Mouse (Mus musculus) embryonic facial prominence, embryonic 11.5 days (tissue): ENCODE measurements at regions not wholly inside any gene's neighbourhood (a gene's known extent, or its start where the extent isn't known, plus 50 kb on each side); places are given as distances from the start of the nearest gene placed in this dataset.

Experiments used
- ATAC-seq: fragments of 200-750 bp; cut with Nextera tagmentation; replicated peaks from 2 replicates; pipeline ENCODE4 v1.8.0; 2017; ENCODE audit warnings: low read depth; ENCODE audit not compliant: insufficient number of reproducible peaks, low FRiP score, low TSS enrichment
- DNase-seq: peaks from one replicate; pipeline ENCODE4 v3.0.0-alpha.2; 2015; ENCODE audit warnings: low spot score
- H3K27ac ChIP-seq: fragments of 300-500 bp; sonication (generic); replicated peaks from 2 replicates; pipeline ENCODE4 v1.5.1; 2014; ENCODE audit warnings: mild to moderate bottlenecking, low read depth, low read length, control low read depth
- H3K27me3 ChIP-seq: fragments of 300-500 bp; sonication (generic); 2 replicates; pipeline ENCODE4 v1.6.1; 2014; ENCODE audit warnings: mild to moderate bottlenecking, low read length, moderate library complexity, mixed read lengths; ENCODE audit not compliant: control insufficient read depth, insufficient read depth
- H3K36me3 ChIP-seq: fragments of 300-500 bp; sonication (generic); replicated peaks from 2 replicates; pipeline ENCODE4 v1.6.1; 2014; ENCODE audit warnings: low read depth, mild to moderate bottlenecking, low read length, moderate library complexity, mixed read lengths; ENCODE audit not compliant: control insufficient read depth, insufficient read depth
- H3K4me1 ChIP-seq: fragments of 300-500 bp; sonication (generic); 2 replicates; pipeline ENCODE4 v1.6.1; 2014; ENCODE audit warnings: low read length, mixed read lengths; ENCODE audit not compliant: control insufficient read depth, insufficient read depth
- H3K4me2 ChIP-seq: fragments of 300-500 bp; sonication (generic); 2 replicates; pipeline ENCODE4 v1.6.1; 2014; ENCODE audit warnings: low read depth, mild to moderate bottlenecking, control low read depth, low read length, moderate library complexity
- H3K4me3 ChIP-seq: fragments of 300-500 bp; sonication (generic); 2 replicates; pipeline ENCODE4 v1.5.1; 2014; ENCODE audit warnings: low read depth, low read length, control low read depth
- H3K9ac ChIP-seq: fragments of 300-500 bp; sonication (generic); replicated peaks from 2 replicates; pipeline ENCODE4 v1.6.1; 2014; ENCODE audit warnings: mild to moderate bottlenecking, control low read depth, low read length
- H3K9me3 ChIP-seq: fragments of 300-500 bp; sonication (generic); replicated peaks from 2 replicates; pipeline ENCODE4 v1.6.1; 2016; ENCODE audit warnings: mild to moderate bottlenecking, low read length, inconsistent platforms, mixed read lengths; ENCODE audit not compliant: control insufficient read depth
- WGBS: fragments of 180-500 bp; shearing (Covaris S2); extraction: QIAGEN DNeasy Blood & Tissue Kit; methylation state at CpG from one replicate; pipeline ENCODE4 v1.1.7; 2014; 5-methylcytosine and 5-hydroxymethylcytosine counted together

DNA sequence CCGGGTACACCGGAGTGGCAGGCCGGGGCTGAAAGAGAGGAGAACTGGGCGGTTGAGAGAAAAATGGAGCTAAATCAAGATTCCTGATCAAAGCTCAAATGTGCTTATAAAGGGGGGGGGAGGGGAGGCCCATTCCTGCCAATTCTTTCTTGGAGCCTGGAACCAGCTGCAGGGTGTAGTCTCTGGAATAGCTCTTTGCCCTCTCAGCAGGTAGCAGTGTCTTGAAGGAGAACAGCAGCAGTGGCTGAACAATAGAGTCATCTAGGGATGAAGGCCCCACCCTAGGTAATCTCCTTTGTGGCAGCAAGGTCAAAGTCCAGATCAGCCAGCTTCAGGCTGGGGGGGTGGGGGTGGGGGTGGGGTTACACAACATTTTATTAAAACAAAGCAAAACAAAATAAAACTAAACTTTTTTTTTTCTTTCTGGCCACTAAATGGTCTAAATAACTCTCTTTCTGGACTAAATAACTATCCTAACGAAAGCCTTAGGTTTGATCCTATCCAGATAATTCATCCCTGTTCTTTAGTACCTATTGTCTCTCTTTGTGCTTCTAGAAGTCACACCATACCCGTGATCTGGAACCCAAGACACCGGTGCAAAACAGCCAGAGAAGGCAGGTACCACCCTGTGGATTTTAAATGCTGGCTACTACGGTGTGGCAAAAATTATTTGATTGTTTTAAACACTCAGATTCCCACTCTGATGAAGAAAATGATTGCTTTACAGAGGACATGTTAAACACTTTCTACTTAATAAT, 120.5 kb upstream of the B430218F22Rik start:
- Histone ChIP-seq H3K4me1 (no peaks in the 10 kb centered on the region), H3K4me2 (no peak overlapping the region), H3K4me3 (no peak overlapping the region), H3K36me3 (no peaks in the 10 kb centered on the region), H3K9me3 (no peaks in the 10 kb centered on the region), H3K9ac (no peak overlapping the region), H3K27ac (no peak overlapping the region), H3K27me3 (no peaks in the 10 kb centered on the region)
- DNase-seq (no peak), ATAC-seq (no peak)
- 79% methylated on average over 8 of the region's 8 CpGs for WGBS

DNA sequence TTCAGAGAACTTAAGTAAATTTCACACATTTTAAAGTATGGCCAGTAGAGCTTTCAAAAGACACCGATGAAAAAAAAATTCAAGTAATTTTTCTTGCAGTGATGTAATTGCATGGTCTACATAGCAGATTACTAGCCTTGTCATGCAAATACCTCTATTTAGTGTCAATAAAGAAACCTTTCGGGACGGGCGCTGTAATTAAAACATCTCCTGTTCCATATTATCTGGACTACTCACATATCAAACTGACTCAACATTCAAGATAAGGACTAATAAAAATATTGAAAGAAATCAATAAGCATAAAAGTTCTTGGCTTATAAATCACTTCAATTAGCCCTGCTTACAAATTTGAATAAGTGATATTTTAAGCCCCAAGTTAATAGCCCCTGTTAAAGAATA, 113.5 kb upstream of the B430218F22Rik start:
- Histone ChIP-seq H3K4me1 (no peaks in the 10 kb centered on the region), H3K27ac (no peak overlapping the region), H3K9me3 (no peaks in the 10 kb centered on the region), H3K4me2 (no peak overlapping the region), H3K4me3 (no peak overlapping the region), H3K27me3 (no peaks in the 10 kb centered on the region), H3K36me3 (no peaks in the 10 kb centered on the region), H3K9ac (no peak overlapping the region)
- no peak for DNase-seq
- 93% methylated on average over 4 of the region's 4 CpGs for WGBS
- no peak for ATAC-seq

- ATAC-seq (no peak), DNase-seq (no peak)
- Histone ChIP-seq H3K27me3 (no peaks in the 10 kb centered on the region), H3K9me3 (no peaks in the 10 kb centered on the region), H3K27ac (no peak overlapping the region), H3K4me2 (no peak overlapping the region), H3K36me3 (no peaks in the 10 kb centered on the region), H3K4me1 (no peaks in the 10 kb centered on the region), H3K9ac (no peak overlapping the region), H3K4me3 (no peak overlapping the region)
- 88% methylated on average over 2 of the region's 2 CpGs for WGBS
These were observed 105.5 kb upstream of the B430218F22Rik start for GRCm38 (mm10) chr13:118280956-118281355.

- WGBS, result 82% methylated on average over 1 of the region's 1 CpGs
- no peak for DNase-seq
- no peak overlapping the region for H3K4me2 ChIP-seq
- no peaks in the 10 kb centered on the region for H3K36me3 ChIP-seq
- no peak for ATAC-seq
- no peak overlapping the region for H3K27ac ChIP-seq
- no peaks in the 10 kb centered on the region for H3K9me3 ChIP-seq
- H3K4me1 ChIP-seq, result no peaks in the 10 kb centered on the region
- H3K9ac ChIP-seq, result no peak overlapping the region
- H3K4me3 ChIP-seq, result no peak overlapping the region
- H3K27me3 ChIP-seq, result no peaks in the 10 kb centered on the region
These were observed 92.7 kb upstream of the B430218F22Rik start for GRCm38 (mm10) chr13:118293728-118294127.

- no peak overlapping the region for H3K4me2 ChIP-seq
- H3K36me3 ChIP-seq, result no peaks in the 10 kb centered on the region
- no peak overlapping the region for H3K4me3 ChIP-seq
- 95% methylated on average over 1 of the region's 1 CpGs for whole genome bisulfite sequencing
- no peak overlapping the region for H3K27ac ChIP-seq
- DNase-seq (no peak), ATAC-seq (no peak)
- H3K4me1 ChIP-seq, result no peaks in the 10 kb centered on the region
- H3K9me3 ChIP-seq, result no peaks in the 10 kb centered on the region
- no peaks in the 10 kb centered on the region for H3K27me3 ChIP-seq
- no peak overlapping the region for H3K9ac ChIP-seq
These were observed 76.3 kb upstream of the B430218F22Rik start for GRCm38 (mm10) chr13:118310080-118310479.

GRCm38 (mm10) chr13:118313676-118314075, 72.8 kb upstream of the B430218F22Rik start:
- no peak overlapping the region for H3K4me3 ChIP-seq
- ATAC-seq (no peak), DNase-seq (no peak)
- H3K36me3 ChIP-seq, result no peaks in the 10 kb centered on the region
- H3K4me2 ChIP-seq, result no peak overlapping the region
- no peak overlapping the region for H3K27ac ChIP-seq
- H3K9ac ChIP-seq, result no peak overlapping the region
- no peaks in the 10 kb centered on the region for H3K9me3 ChIP-seq
- 91% methylated on average over 4 of the region's 4 CpGs for WGBS
- no peaks in the 10 kb centered on the region for H3K4me1 ChIP-seq
- no peaks in the 10 kb centered on the region for H3K27me3 ChIP-seq
